Mouse (Mus musculus): ENCODE data around the gene Znhit1.
"Not testable (repeated sequence)": the region's sequence is repeated elsewhere in the genome, so short reads cannot be mapped to it uniquely, and the experiment has no call there.

The Znhit1 gene

GRCm38 (mm10) chr5:136950521-136950920 lies 37.3 kb downstream of the Znhit1 start:
- no peak for DNase-seq

DNA sequence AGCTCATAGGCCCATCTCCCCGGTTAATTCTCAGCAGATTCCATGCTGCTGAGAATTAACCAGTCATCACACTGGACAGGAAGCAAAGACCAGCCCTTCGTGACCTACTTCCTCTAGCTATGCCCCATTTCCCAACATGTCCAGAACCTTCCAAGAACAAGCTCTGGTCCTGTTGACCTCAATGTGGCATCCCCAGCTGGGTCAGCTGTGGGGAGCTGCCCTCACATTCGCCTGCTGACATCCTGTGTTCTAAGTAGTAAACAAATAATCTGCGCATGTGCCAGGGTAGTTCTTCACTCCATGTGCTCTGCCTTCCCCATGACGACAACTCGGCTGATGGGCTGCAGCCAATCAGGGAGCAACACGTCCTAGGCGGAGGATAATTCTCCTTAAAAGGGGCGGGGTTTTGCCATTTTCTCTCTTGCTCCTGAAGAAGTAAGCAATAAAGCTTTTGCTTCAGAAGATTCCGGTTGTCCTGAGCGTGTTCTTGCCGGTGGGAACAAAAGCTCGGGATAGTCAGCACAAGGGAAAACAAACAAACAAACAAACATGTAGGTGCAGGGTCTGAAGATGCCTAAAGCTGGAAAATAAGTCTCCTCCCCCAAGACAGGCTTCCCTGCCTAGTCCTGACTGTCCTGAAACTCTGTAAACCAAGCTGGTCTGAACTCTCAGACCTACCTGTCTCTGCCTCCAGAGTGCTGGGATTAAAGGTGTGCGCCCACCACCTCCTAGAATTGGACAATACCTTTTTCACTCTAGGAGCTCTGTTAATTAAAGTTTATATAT lies 38.1 kb downstream of the Znhit1 start:
- peak in 1 of 2 experiments; percentile 51 for DNase-seq

DNA sequence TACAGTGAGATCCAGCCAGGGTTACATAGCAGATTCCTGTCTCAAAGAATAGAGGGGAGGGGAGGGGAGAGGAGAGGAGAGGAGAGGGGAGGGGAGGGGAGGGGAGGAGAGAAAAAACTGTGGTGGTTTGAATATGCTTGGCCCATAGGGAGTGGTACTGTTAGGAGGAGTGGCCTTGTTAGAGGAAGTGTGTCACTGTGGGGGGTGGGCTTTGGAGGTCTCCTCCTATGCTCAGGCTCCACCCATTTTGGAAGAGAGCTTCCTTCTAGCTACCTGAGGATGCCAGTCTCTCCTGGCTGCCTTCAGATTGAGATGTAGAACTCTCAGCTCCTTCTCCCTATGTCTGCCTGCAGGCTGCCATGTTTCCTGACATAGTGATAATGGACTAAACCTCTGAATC lies 39.9 kb downstream of the Znhit1 start:
- no peak for DNase-seq

DNA sequence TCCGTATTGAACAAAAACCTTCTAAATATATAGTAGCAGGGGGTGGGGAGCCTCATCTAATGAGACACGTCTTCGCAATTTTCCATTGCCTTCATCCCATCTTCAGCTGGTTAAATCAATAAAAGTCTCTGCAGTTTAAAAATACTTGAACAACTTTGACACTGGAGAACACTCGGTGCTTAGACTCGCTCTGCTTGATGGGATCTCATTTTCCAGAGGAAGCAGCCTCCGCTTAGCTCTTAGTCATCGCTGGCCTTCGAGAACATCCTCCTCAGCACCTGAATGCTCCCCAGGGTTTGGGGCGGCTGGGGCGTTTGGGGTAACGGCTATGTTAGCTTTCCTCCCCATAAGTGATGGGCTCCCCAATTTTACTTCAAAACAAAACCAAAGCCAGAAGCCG lies 42.7 kb downstream of the Znhit1 start:
- DNase-seq: no peak

- DNase-seq: no peak
These were observed 44.4 kb downstream of the Znhit1 start for GRCm38 (mm10) chr5:136943382-136943781.

- no peak for DNase-seq
These were observed 45.0 kb downstream of the Znhit1 start for GRCm38 (mm10) chr5:136942781-136943180.

- no peak for DNase-seq
These were observed 46.8 kb downstream of the Znhit1 start for GRCm38 (mm10) chr5:136940845-136941560.

DNA sequence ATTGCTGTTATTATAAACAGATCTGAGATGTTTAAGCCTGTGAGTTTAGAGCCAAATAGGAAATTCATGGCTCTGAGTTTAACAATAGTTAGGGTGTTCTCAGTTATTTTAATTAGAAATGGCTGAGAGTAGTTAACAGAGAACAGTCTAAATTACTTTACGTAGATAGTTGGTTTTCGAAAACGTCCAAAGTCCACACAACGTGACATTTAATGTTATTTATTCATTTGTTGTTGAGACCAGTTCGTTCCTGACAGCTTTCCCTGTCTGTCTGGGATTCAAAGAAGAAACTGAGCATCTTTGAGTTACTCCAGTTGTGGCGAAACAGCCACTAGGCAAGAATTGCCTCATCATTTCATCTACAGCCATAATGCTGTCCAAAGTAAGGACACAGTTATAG lies 47.8 kb downstream of the Znhit1 start:
- not testable (repeated sequence) for DNase-seq

- DNase-seq: no peak
These were observed 48.5 kb downstream of the Znhit1 start for GRCm38 (mm10) chr5:136939284-136939683.

DNA sequence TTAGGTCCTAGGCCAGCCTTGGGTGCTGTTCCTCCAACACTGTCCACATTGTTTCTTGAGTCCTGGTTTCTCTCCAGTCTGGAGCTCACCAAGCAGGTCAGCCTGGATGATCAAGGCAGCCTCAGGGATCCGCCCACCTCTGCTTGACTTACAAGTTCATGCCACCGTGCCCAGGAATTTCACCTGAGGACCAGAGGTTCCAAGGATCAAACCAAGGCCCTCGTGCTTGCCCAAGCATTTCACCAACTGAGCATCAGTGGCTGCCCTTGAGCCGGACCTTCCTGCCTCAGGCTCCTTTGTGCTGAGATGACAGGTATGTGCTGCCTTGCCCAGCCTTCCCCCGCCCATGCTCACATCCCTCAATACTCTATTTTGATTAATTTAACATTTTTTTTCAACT lies 50.2 kb downstream of the Znhit1 start:
- DNase-seq: no peak

GRCm38 (mm10) chr5:136936750-136937149 lies 51.1 kb downstream of the Znhit1 start:
- no peak for DNase-seq

GRCm38 (mm10) chr5:136935905-136936695 lies 51.7 kb downstream of the Znhit1 start:
- DNase-seq: peak in 1 of 2 experiments; percentile 32

- DNase-seq: no peak
These were observed 53.9 kb downstream of the Znhit1 start for GRCm38 (mm10) chr5:136933930-136934329.

DNA sequence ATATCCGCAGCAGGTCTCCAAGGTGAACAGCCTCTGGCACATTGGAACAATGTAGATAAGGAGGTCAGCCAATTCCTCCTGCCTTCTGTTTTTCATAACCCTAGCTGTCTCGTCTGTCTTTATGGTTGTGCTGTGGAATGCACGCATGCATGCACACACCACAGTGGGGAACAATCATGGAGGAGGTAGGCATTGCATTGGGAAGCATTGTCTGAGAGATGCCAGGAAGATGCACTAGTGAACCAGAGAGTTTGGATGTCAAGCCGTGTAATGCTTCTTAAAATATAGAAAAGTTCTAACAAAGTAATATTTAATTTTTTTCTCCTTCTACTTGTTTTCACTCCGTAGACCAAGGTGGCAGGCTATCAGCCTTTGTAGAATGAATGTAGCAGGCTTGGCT lies 54.9 kb downstream of the Znhit1 start:
- DNase-seq: no peak

Measured in lung, postnatal 4 days (tissue).